Mouse (Mus musculus): ENCODE data around the gene Tbc1d2b.

DNA sequence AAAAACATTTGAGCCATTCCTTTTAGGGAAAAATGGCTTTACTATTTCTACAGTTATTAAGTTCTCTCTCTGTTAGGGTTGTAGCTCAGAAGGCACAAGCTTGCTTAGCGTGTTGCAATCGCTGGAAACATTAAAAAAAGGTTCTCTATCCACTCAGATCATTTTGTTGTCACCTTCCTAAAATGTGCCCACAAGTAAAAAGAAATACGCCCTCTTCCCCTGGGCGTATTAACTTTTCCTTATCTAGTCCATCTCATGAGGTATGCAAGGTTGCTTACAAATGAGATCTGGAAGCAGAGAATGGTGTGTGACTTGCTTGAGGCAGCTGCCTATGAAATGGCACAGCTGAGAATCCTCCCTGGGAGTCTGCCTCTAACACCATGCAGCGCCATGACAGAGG lies 33.8 kb downstream of the Tbc1d2b start:
- TF ChIP-seq CTCF (IDR thresholded peaks at IDR 0.05; ENCODE audit: control insufficient read depth, insufficient read depth, insufficient read length) (no peak), MAX (IDR thresholded peaks at IDR 0.05) (no peak), FOSL1 (IDR thresholded peaks at IDR 0.05; ENCODE audit: insufficient read depth, low read length, poor library complexity, severe bottlenecking) (no peak)
